Mouse (Mus musculus) brain, embryonic 14.5 days (tissue): ENCODE data around the gene Dennd4a.

Experiments used
- CTCF ChIP-seq: fragments of 200-500 bp; IDR thresholded peaks from 2 replicates; pipeline ENCODE4 v1.5.1; 2012; ENCODE audit warnings: inconsistent platforms, mild to moderate bottlenecking, moderate library complexity, borderline replicate concordance; ENCODE audit not compliant: insufficient read depth, insufficient read length; ENCODE audit errors: extremely low read depth
- POLR2A ChIP-seq: fragments of 200-500 bp; IDR thresholded peaks from 2 replicates; pipeline ENCODE4 v1.6.1; 2012; ENCODE audit warnings: mild to moderate bottlenecking, inconsistent platforms, borderline replicate concordance; ENCODE audit not compliant: poor library complexity, insufficient read depth, insufficient read length, severe bottlenecking; ENCODE audit errors: extremely low read depth

DNA sequence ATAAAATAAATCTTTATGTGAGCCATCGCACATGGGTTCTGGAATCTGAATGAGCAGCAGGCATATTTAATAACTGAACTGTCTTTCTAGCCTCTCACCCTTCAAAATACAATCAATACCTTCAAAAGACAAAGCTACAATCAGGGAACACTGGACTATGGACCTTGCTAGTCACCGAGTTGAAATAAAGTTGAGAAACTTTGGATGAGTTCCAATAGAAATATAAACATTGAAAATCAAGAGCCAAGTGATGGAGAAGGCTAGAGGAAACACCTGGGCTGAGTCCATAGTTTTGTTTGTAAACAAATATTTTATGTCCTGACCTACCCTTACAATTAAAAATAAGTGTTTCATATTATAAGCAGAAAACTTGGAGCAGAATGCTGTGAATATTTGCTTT lies 102.8 kb downstream of the Dennd4a start:
- TF ChIP-seq CTCF (no peak), POLR2A (no peak)
